Mouse (Mus musculus): Measurements from ENCODE around the gene Adamtsl1. TPM values are rescaled to one million over a fixed set of nuclear protein-coding genes. Genes with fewer than 3 reads are reported as not detected.

Adamtsl1 gene
- polyA plus RNA-seq, 1 experiment from 2014 or later: 12.5 TPM

- Histone ChIP-seq H3K36me3 (ENCODE audit: control insufficient read depth, insufficient read depth, low read length) (no peaks in the 10 kb centered on the region), H3K27me3 (replicated peaks; ENCODE audit: control insufficient read depth, insufficient read depth, low read length) (no peaks in the 10 kb centered on the region), H3K4me2 (ENCODE audit: low read length) (no peak overlapping the region), H3K9me3 (ENCODE audit: control insufficient read depth, low read length) (no peaks in the 10 kb centered on the region), H3K27ac (ENCODE audit: low read depth, low read length) (no peak overlapping the region), H3K4me3 (ENCODE audit: low read length) (no peak overlapping the region), H3K4me1 (ENCODE audit: control insufficient read depth, insufficient read depth, low read depth, low read length) (no peaks in the 10 kb centered on the region), H3K9ac (ENCODE audit: low read depth, low read length) (no peak overlapping the region)
- ATAC-seq: no peak
- 86% methylated on average over 4 of the region's 4 CpGs for WGBS
These were observed 838.1 kb downstream of the Adamtsl1 start for GRCm38 (mm10) chr4:86352121-86352520.

- 89% methylated on average over 4 of the region's 4 CpGs for WGBS
- no peak for ATAC-seq
- H3K4me1 ChIP-seq (ENCODE audit: control insufficient read depth, insufficient read depth, low read depth, low read length): no peaks in the 10 kb centered on the region
- no peak overlapping the region for H3K4me3 ChIP-seq (ENCODE audit: low read length)
- H3K36me3 ChIP-seq (ENCODE audit: control insufficient read depth, insufficient read depth, low read length): no peaks in the 10 kb centered on the region
- no peaks in the 10 kb centered on the region for H3K27me3 ChIP-seq (replicated peaks; ENCODE audit: control insufficient read depth, insufficient read depth, low read length)
- H3K27ac ChIP-seq (ENCODE audit: low read depth, low read length): no peak overlapping the region
- no peak overlapping the region for H3K9ac ChIP-seq (ENCODE audit: low read depth, low read length)
- H3K9me3 ChIP-seq (ENCODE audit: control insufficient read depth, low read length): no peaks in the 10 kb centered on the region
- H3K4me2 ChIP-seq (ENCODE audit: low read length): no peak overlapping the region
These were observed 839.6 kb downstream of the Adamtsl1 start for GRCm38 (mm10) chr4:86353550-86353949.

DNA sequence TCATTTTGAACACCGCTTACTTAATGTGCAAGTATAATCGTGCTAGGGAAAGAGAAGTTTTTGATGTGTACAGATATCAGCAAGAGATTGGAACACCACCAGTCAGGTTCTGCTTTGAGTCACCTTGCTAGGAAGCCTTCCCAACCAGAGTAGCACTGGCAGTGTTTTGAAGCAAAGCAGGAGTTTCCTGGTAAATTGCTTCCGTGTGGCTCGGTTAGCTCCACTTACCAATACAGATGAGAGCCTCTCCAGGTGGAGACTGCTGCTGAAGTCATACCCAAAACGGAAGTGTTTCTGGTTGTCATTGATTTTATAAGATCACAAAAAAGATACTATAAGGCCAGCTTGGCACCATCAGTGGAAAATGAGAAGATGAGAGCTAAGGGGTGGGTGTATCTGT lies 845.4 kb downstream of the Adamtsl1 start:
- WGBS: 91% methylated on average over 5 of the region's 5 CpGs

GRCm38 (mm10) chr4:86369055-86369454 lies 855.1 kb downstream of the Adamtsl1 start:
- 72% methylated on average over 8 of the region's 8 CpGs for WGBS

More for the DNA sequence above, 845.4 kb downstream of the Adamtsl1 start:
- Histone ChIP-seq H3K27ac (ENCODE audit: low read depth, low read length) (no peak overlapping the region), H3K4me2 (ENCODE audit: low read length) (no peak overlapping the region), H3K4me1 (ENCODE audit: control insufficient read depth, insufficient read depth, low read depth, low read length) (no peaks in the 10 kb centered on the region), H3K9ac (ENCODE audit: low read depth, low read length) (no peak overlapping the region), H3K27me3 (replicated peaks; ENCODE audit: control insufficient read depth, insufficient read depth, low read length) (no peaks in the 10 kb centered on the region), H3K4me3 (ENCODE audit: low read length) (no peak overlapping the region), H3K36me3 (ENCODE audit: control insufficient read depth, insufficient read depth, low read length) (no peaks in the 10 kb centered on the region), H3K9me3 (ENCODE audit: control insufficient read depth, low read length) (no peaks in the 10 kb centered on the region)
- ATAC-seq: no peak

DNA sequence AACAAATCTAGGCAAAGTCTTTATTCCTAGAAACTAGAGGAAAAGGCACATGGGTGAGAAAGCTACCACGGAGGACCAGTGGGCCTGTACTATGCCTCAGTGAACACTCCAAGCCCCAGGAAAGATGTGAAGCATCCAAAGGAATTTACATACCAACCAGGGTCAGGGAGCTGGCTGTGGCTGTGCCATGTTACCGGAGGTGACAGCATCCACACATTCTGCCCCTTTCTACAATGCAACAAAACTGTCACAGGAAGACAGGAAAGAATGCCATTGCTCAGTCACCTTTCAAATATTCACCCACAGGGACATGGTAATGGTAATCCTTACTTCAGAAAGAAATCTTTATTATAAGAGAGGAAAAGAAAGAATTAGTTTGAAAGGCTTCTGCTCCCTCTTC lies 859.2 kb downstream of the Adamtsl1 start:
- H3K36me3 ChIP-seq (ENCODE audit: control insufficient read depth, insufficient read depth, low read length): no peaks in the 10 kb centered on the region
- H3K4me2 ChIP-seq (ENCODE audit: low read length): no peak overlapping the region

More at GRCm38 (mm10) chr4:86369055-86369454, 855.1 kb downstream of the Adamtsl1 start:
- H3K9ac ChIP-seq (ENCODE audit: low read depth, low read length): no peak overlapping the region
- no peaks in the 10 kb centered on the region for H3K27me3 ChIP-seq (replicated peaks; ENCODE audit: control insufficient read depth, insufficient read depth, low read length)
- H3K27ac ChIP-seq (ENCODE audit: low read depth, low read length): no peak overlapping the region
- no peak overlapping the region for H3K4me3 ChIP-seq (ENCODE audit: low read length)
- no peaks in the 10 kb centered on the region for H3K4me1 ChIP-seq (ENCODE audit: control insufficient read depth, insufficient read depth, low read depth, low read length)
- H3K36me3 ChIP-seq (ENCODE audit: control insufficient read depth, insufficient read depth, low read length): no peaks in the 10 kb centered on the region
- ATAC-seq: no peak
- H3K9me3 ChIP-seq (ENCODE audit: control insufficient read depth, low read length): no peaks in the 10 kb centered on the region
- no peak overlapping the region for H3K4me2 ChIP-seq (ENCODE audit: low read length)

DNA sequence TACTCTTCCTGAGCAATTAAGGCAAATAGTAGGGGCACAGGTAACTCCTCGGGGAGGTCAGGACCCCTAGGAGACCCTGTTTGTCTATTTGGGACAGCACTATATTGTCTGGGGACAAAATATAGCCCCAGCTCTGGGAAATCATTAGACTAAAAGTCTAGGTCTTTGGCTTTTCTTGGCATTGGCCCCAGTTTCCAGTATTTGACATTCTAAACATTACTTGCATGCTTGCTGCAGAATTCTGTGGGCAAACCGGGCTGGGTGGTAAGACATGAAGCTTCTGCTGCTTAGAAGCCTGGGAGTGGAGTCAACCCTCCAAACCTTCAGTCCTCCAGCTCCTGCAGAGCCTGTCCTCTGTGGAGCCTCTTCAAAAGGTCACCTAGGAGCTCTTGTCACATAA lies 869.2 kb downstream of the Adamtsl1 start:
- no peak overlapping the region for H3K9ac ChIP-seq (ENCODE audit: low read depth, low read length)
- H3K36me3 ChIP-seq (ENCODE audit: control insufficient read depth, insufficient read depth, low read length): no peaks in the 10 kb centered on the region
- no peak for ATAC-seq
- 75% methylated on average over 2 of the region's 2 CpGs for WGBS
- no peak overlapping the region for H3K27ac ChIP-seq (ENCODE audit: low read depth, low read length)
- H3K27me3 ChIP-seq (replicated peaks; ENCODE audit: control insufficient read depth, insufficient read depth, low read length): no peaks in the 10 kb centered on the region
- H3K9me3 ChIP-seq (ENCODE audit: control insufficient read depth, low read length): no peaks in the 10 kb centered on the region
- no peak overlapping the region for H3K4me2 ChIP-seq (ENCODE audit: low read length)
- no peak overlapping the region for H3K4me3 ChIP-seq (ENCODE audit: low read length)
- H3K4me1 ChIP-seq (ENCODE audit: control insufficient read depth, insufficient read depth, low read depth, low read length): no peaks in the 10 kb centered on the region

More for the DNA sequence above, 859.2 kb downstream of the Adamtsl1 start:
- Histone ChIP-seq H3K9ac (ENCODE audit: low read depth, low read length) (no peak overlapping the region), H3K27ac (ENCODE audit: low read depth, low read length) (no peak overlapping the region), H3K4me1 (ENCODE audit: control insufficient read depth, insufficient read depth, low read depth, low read length) (no peaks in the 10 kb centered on the region), H3K27me3 (replicated peaks; ENCODE audit: control insufficient read depth, insufficient read depth, low read length) (no peaks in the 10 kb centered on the region), H3K9me3 (ENCODE audit: control insufficient read depth, low read length) (no peaks in the 10 kb centered on the region), H3K4me3 (ENCODE audit: low read length) (no peak overlapping the region)
- no peak for ATAC-seq
- WGBS: 58% methylated on average over 2 of the region's 2 CpGs

DNA sequence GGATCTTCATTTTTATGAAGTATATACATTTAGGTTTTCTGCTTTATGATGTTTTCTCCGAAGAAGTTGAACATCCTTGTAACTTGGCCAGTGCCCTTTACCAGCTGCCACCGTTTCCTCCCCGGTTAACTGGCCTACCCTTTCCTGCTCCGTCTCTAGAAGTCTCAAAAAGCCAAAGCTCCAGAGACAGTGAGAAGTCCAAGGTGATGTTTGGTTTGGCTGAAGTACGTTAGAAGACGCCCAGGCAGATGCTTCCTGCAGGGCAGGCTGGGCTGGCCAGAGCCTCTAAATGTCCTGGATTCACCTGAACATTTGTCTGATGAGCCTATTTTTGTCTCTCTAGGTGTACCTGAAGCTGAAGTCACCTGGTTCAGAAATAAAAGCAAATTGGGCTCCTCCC lies 871.1 kb downstream of the Adamtsl1 start:
- H3K27me3 ChIP-seq (replicated peaks; ENCODE audit: control insufficient read depth, insufficient read depth, low read length): no peaks in the 10 kb centered on the region
- no peak overlapping the region for H3K27ac ChIP-seq (ENCODE audit: low read depth, low read length)
- H3K36me3 ChIP-seq (ENCODE audit: control insufficient read depth, insufficient read depth, low read length): no peaks in the 10 kb centered on the region
- no peak overlapping the region for H3K9ac ChIP-seq (ENCODE audit: low read depth, low read length)
- no peaks in the 10 kb centered on the region for H3K9me3 ChIP-seq (ENCODE audit: control insufficient read depth, low read length)
- no peak overlapping the region for H3K4me2 ChIP-seq (ENCODE audit: low read length)
- H3K4me1 ChIP-seq (ENCODE audit: control insufficient read depth, insufficient read depth, low read depth, low read length): no peaks in the 10 kb centered on the region
- ATAC-seq: no peak
- WGBS: 87% methylated on average over 6 of the region's 6 CpGs
- H3K4me3 ChIP-seq (ENCODE audit: low read length): no peak overlapping the region

GRCm38 (mm10) chr4:86388430-86388829 lies 874.5 kb downstream of the Adamtsl1 start:
- ATAC-seq: no peak
- Histone ChIP-seq H3K9me3 (ENCODE audit: control insufficient read depth, low read length) (no peaks in the 10 kb centered on the region), H3K4me1 (ENCODE audit: control insufficient read depth, insufficient read depth, low read depth, low read length) (no peaks in the 10 kb centered on the region), H3K36me3 (ENCODE audit: control insufficient read depth, insufficient read depth, low read length) (no peaks in the 10 kb centered on the region), H3K4me3 (ENCODE audit: low read length) (no peak overlapping the region), H3K27me3 (replicated peaks; ENCODE audit: control insufficient read depth, insufficient read depth, low read length) (no peaks in the 10 kb centered on the region), H3K9ac (ENCODE audit: low read depth, low read length) (no peak overlapping the region), H3K27ac (ENCODE audit: low read depth, low read length) (no peak overlapping the region), H3K4me2 (ENCODE audit: low read length) (no peak overlapping the region)
- WGBS: 75% methylated on average over 5 of the region's 5 CpGs

GRCm38 (mm10) chr4:86391176-86391575 lies 877.2 kb downstream of the Adamtsl1 start:
- Histone ChIP-seq H3K4me1 (ENCODE audit: control insufficient read depth, insufficient read depth, low read depth, low read length) (no peaks in the 10 kb centered on the region), H3K9me3 (ENCODE audit: control insufficient read depth, low read length) (no peaks in the 10 kb centered on the region), H3K27ac (ENCODE audit: low read depth, low read length) (no peak overlapping the region), H3K4me3 (ENCODE audit: low read length) (no peak overlapping the region), H3K27me3 (replicated peaks; ENCODE audit: control insufficient read depth, insufficient read depth, low read length) (no peaks in the 10 kb centered on the region), H3K4me2 (ENCODE audit: low read length) (no peak overlapping the region), H3K36me3 (ENCODE audit: control insufficient read depth, insufficient read depth, low read length) (no peaks in the 10 kb centered on the region), H3K9ac (ENCODE audit: low read depth, low read length) (no peak overlapping the region)
- ATAC-seq: no peak
- WGBS: 78% methylated on average over 3 of the region's 3 CpGs

- WGBS: 70% methylated on average over 6 of the region's 6 CpGs
- H3K4me1 ChIP-seq (ENCODE audit: control insufficient read depth, insufficient read depth, low read depth, low read length): no peaks in the 10 kb centered on the region
- H3K9me3 ChIP-seq (ENCODE audit: control insufficient read depth, low read length): no peaks in the 10 kb centered on the region
- H3K27me3 ChIP-seq (replicated peaks; ENCODE audit: control insufficient read depth, insufficient read depth, low read length): no peaks in the 10 kb centered on the region
- no peak overlapping the region for H3K27ac ChIP-seq (ENCODE audit: low read depth, low read length)
- H3K36me3 ChIP-seq (ENCODE audit: control insufficient read depth, insufficient read depth, low read length): no peaks in the 10 kb centered on the region
- peak; percentile 40; the same call in 1 of the 2 replicates for ATAC-seq
- no peak overlapping the region for H3K4me2 ChIP-seq (ENCODE audit: low read length)
- H3K9ac ChIP-seq (ENCODE audit: low read depth, low read length): no peak overlapping the region
- no peak overlapping the region for H3K4me3 ChIP-seq (ENCODE audit: low read length)
These were observed 881.7 kb downstream of the Adamtsl1 start for GRCm38 (mm10) chr4:86395636-86396035.
